Mouse (Mus musculus) liver, embryonic 16.5 days (tissue): ENCODE data around the gene Olfr3. TPM values are rescaled to one million over a fixed set of nuclear protein-coding genes. Genes with fewer than 3 reads are reported as not detected.

Source experiments
- ATAC-seq: fragments of 200-750 bp; cut with Nextera tagmentation; 2 replicates; pipeline ENCODE4 v1.8.0; 2017; ENCODE audit warnings: low read depth, mild to moderate bottlenecking, moderate number of reproducible peaks, moderate library complexity
- H3K27ac ChIP-seq: fragments of 300-500 bp; sonication (generic); 2 replicates; pipeline ENCODE4 v1.5.1; 2014; ENCODE audit warnings: mild to moderate bottlenecking, low read length
- H3K27me3 ChIP-seq: fragments of 300-500 bp; sonication (generic); 2 replicates; pipeline ENCODE4 v1.6.1; 2014; ENCODE audit warnings: low read depth, low read length, mixed read lengths; ENCODE audit not compliant: control insufficient read depth, insufficient read depth
- H3K36me3 ChIP-seq: fragments of 300-500 bp; sonication (generic); 2 replicates; pipeline ENCODE4 v1.6.1; 2014; ENCODE audit warnings: mild to moderate bottlenecking; ENCODE audit not compliant: control insufficient read depth, insufficient read depth
- H3K4me1 ChIP-seq: fragments of 300-500 bp; sonication (generic); 2 replicates; pipeline ENCODE4 v1.6.1; 2014; ENCODE audit warnings: low read depth, low read length, mixed read lengths; ENCODE audit not compliant: control insufficient read depth
- H3K4me2 ChIP-seq: fragments of 300-500 bp; sonication (generic); 2 replicates; pipeline ENCODE4 v1.6.1; 2014; ENCODE audit warnings: low read depth, low read length, mixed read lengths
- H3K4me3 ChIP-seq: fragments of 300-500 bp; sonication (generic); 2 replicates; pipeline ENCODE4 v1.5.1; 2014; ENCODE audit warnings: low read depth, mild to moderate bottlenecking, low read length
- H3K9ac ChIP-seq: fragments of 300-500 bp; sonication (generic); 2 replicates; pipeline ENCODE4 v1.6.1; 2014; ENCODE audit warnings: low read depth, low read length
- H3K9me3 ChIP-seq: fragments of 300-500 bp; sonication (generic); replicated peaks from 2 replicates; pipeline ENCODE4 v1.6.1; 2016; ENCODE audit warnings: low read length; ENCODE audit not compliant: control insufficient read depth
- WGBS: fragments of 180-500 bp; shearing (Covaris S2); extraction: QIAGEN DNeasy Blood & Tissue Kit; methylation state at CpG from one replicate; pipeline ENCODE4 v1.1.7; 2014; ENCODE audit not compliant: insufficient replicate concordance; 5-methylcytosine and 5-hydroxymethylcytosine counted together
- polyA plus RNA-seq: library from polyadenylated mRNA; unstranded; fragments of >200 nt; fragmentation: Nextera tagmentation; extraction: Ambion mirVana; gene quantifications from 2 replicates; pipeline ENCODE4 v1.2.1, GENCODE M21; 2015

Olfr3 gene
- polyA plus RNA-seq: not detected in 2 replicates

DNA sequence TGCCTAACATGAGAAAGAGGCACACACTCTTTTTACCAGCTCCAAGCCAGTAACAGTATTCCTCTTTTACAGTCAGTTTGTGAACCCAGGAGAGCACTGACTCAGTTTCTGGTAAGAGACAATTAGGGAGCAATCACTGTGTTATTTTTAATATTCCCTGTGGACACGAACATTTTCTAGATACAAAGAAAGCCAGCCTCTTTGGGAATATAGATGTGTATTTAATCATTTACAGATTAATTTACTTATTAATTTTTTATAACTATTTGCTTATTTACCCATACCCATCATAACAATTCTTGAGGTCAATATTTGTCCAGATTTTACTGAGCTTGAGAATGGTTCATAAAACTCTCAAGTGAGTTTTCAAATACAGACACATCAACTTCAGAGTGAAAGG is at the start of gene Olfr3:
Gene Olfr3, minus strand, starts transcription at position 101 of the 400 bp plus-strand sequence.
- no peak within 1 kb of the TSS for H3K4me2 ChIP-seq
- no peaks in the 10 kb centered on the region for H3K36me3 ChIP-seq
- H3K4me1 ChIP-seq: no peaks in the 10 kb centered on the region
- ATAC-seq: no peak
- no peaks in the 10 kb centered on the region for H3K9me3 ChIP-seq
- H3K4me3 ChIP-seq: no peak within 1 kb of the TSS
- H3K9ac ChIP-seq: no peak within 1 kb of the TSS
- no peak within 1 kb of the TSS for H3K27ac ChIP-seq
- 57% methylated on average over 1 of the region's 1 CpGs for WGBS
- H3K27me3 ChIP-seq: no peaks in the 10 kb centered on the region

DNA sequence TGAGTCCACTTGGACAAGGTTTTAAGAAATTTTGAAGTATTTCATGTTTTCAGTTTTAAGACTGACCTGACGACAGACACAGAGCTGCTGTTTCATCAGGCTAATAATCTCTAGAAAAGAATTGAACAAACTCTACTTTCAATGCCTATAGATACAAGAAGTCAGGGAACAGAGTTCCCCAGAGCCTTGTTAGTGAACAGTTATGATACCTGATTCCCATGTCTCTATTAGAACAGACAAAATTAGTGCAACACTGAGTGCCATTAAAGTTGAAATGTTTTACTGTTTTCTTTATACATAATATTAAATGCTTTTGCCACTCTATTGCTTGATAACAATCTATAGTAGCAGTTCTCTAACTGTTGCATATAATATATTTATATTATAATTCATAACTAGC is 45.7 kb upstream of the Olfr3 start, which contains the start of gene Olfr351:
Gene Olfr351, minus strand, starts transcription at position 101 of the 400 bp plus-strand sequence.
- H3K4me1 ChIP-seq: no peaks in the 10 kb centered on the region
- H3K9ac ChIP-seq: no peak within 1 kb of the TSS
- no peak for ATAC-seq
- no peaks in the 10 kb centered on the region for H3K36me3 ChIP-seq
- H3K4me2 ChIP-seq: no peak within 1 kb of the TSS
- no peak within 1 kb of the TSS for H3K4me3 ChIP-seq
- H3K27ac ChIP-seq: no peak within 1 kb of the TSS
- H3K27me3 ChIP-seq: no peaks in the 10 kb centered on the region
- 50% methylated on average over 1 of the region's 1 CpGs for WGBS
- no peaks in the 10 kb centered on the region for H3K9me3 ChIP-seq

DNA sequence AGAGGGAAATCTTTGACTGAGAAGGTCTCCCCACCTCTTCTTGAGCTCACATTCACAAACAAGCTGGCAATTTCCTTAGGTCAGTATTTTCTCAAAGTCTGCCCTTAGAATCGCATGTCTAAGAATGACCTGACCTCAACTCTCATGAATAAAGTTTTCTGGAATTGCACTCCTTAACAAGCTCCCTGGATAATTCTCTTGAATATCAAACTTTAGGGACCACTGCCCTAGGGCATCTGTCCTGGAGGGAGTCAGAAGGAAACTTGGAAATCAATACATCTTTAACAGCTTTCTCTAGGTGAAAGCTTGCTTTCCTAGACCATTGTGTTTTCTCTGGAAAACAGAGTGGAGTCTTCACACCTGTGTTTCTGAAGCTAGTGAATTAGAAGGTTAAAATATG is 29.2 kb upstream of the Olfr3 start, which contains the start of gene Olfr350:
Gene Olfr350, plus strand, starts transcription at position 301 of the 400 bp plus-strand sequence.
- Histone ChIP-seq H3K36me3 (no peaks in the 10 kb centered on the region), H3K9me3 (no peaks in the 10 kb centered on the region), H3K9ac (no peak within 1 kb of the TSS), H3K27ac (no peak within 1 kb of the TSS), H3K27me3 (no peaks in the 10 kb centered on the region), H3K4me3 (no peak within 1 kb of the TSS), H3K4me1 (no peaks in the 10 kb centered on the region), H3K4me2 (no peak within 1 kb of the TSS)
- ATAC-seq: no peak
- WGBS: 50% methylated on average over 1 of the region's 1 CpGs

DNA sequence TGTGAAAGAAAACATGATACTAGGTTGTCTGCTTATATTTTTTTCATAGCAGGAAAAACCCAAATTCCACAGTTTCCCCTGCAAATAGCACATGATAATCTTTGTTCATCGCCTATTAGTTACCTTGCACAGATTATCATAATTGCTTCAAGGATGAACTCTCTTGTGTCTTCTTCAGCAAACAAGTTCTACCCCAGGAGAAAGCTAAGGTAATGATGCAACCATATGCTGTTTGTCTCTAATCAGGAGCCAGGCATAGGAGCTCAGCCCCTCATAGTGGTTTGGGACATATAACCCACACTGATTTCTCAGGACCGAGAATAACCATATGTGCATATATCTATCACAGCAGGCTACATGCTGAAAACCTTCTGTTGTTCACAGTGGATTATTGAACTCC is 26.6 kb downstream of the Olfr3 start, which contains the start of gene Olfr50:
Gene Olfr50, plus strand, starts transcription at position 301 of the 400 bp plus-strand sequence.
- H3K9me3 ChIP-seq: no peaks in the 10 kb centered on the region
- 51% methylated on average over 2 of the region's 2 CpGs for WGBS
- no peak within 1 kb of the TSS for H3K4me3 ChIP-seq
- H3K36me3 ChIP-seq: no peaks in the 10 kb centered on the region
- H3K4me1 ChIP-seq: no peaks in the 10 kb centered on the region
- no peak within 1 kb of the TSS for H3K27ac ChIP-seq
- H3K9ac ChIP-seq: no peak within 1 kb of the TSS
- no peak within 1 kb of the TSS for H3K4me2 ChIP-seq
- no peak for ATAC-seq
- no peaks in the 10 kb centered on the region for H3K27me3 ChIP-seq

DNA sequence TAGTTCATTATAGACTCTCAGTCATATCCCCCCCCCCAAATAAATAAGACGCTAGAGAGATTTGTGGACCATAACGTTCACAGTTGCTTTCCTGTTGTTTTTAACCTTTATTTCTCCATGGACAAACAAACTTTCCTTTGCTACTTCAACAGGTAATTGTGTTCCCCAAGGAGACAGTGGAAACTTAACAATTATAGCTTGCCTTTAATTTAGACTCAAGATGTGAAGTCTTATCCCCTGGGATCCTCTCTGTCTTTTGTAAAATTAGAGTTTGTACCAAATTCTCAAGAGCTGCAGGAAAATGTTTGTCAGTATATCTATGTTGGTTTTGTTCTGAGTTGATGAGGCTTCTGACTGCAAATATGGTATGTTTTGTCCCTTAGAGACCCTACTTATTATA is 32.9 kb downstream of the Olfr3 start, which contains the start of gene Olfr348:
Gene Olfr348, plus strand, starts transcription at position 301 of the 400 bp plus-strand sequence.
- Histone ChIP-seq H3K27ac (no peak within 1 kb of the TSS), H3K4me2 (no peak within 1 kb of the TSS), H3K4me3 (no peak within 1 kb of the TSS), H3K36me3 (no peaks in the 10 kb centered on the region), H3K9me3 (no peaks in the 10 kb centered on the region), H3K4me1 (no peaks in the 10 kb centered on the region), H3K9ac (no peak within 1 kb of the TSS), H3K27me3 (no peaks in the 10 kb centered on the region)
- ATAC-seq: no peak
- WGBS: 51% methylated on average over 2 of the region's 2 CpGs

Other genes starting within 250 kb of the Olfr3 start
- not detected in 2 replicates for gene Olfr345, start 177.0 kb downstream of the Olfr3 start, polyA plus RNA-seq
- not detected in 2 replicates for gene Olfr346, start 131.2 kb downstream of the Olfr3 start, polyA plus RNA-seq
- not detected in 2 replicates for gene Olfr347, start 85.1 kb downstream of the Olfr3 start, polyA plus RNA-seq
- not detected in 2 replicates for gene Olfr348, start 32.8 kb downstream of the Olfr3 start, polyA plus RNA-seq
- gene Olfr50, start 26.5 kb downstream of the Olfr3 start, polyA plus RNA-seq: not detected in 2 replicates
- gene Olfr350, start 29.3 kb upstream of the Olfr3 start, polyA plus RNA-seq: not detected in 2 replicates
- gene Olfr351, start 45.6 kb upstream of the Olfr3 start, polyA plus RNA-seq: not detected in 2 replicates
- gene Olfr352, start 51.4 kb upstream of the Olfr3 start, polyA plus RNA-seq: not detected in 2 replicates
- gene Olfr353, start 75.9 kb upstream of the Olfr3 start, polyA plus RNA-seq: not detected in 2 replicates
- gene Olfr354, start 88.6 kb upstream of the Olfr3 start, polyA plus RNA-seq: not detected in 2 replicates
- gene Olfr355, start 111.9 kb upstream of the Olfr3 start, polyA plus RNA-seq: not detected in 2 replicates
- gene Olfr356, start 120.1 kb upstream of the Olfr3 start, polyA plus RNA-seq: not detected in 2 replicates
- gene Olfr357, start 176.8 kb upstream of the Olfr3 start, polyA plus RNA-seq: not detected in 2 replicates
- not detected in 2 replicates for gene Olfr358, start 192.3 kb upstream of the Olfr3 start, polyA plus RNA-seq
- not detected in 2 replicates for gene Olfr360, start 248.7 kb upstream of the Olfr3 start, polyA plus RNA-seq